Mouse (Mus musculus) frontal cortex, postnatal 36 days (tissue): ENCODE data around the gene Hnrnpr.

Experiments
- DNase-seq, 2 experiments: peaks; one replicate each; pipeline ENCODE4 v3.0.0; 2022; ENCODE audit warnings: low spot score in 2 of 2

The Hnrnpr gene

GRCm38 (mm10) chr4:136308355-136308754, 2.4 kb upstream of the Hnrnpr start:
- DNase-seq: no peak

DNA sequence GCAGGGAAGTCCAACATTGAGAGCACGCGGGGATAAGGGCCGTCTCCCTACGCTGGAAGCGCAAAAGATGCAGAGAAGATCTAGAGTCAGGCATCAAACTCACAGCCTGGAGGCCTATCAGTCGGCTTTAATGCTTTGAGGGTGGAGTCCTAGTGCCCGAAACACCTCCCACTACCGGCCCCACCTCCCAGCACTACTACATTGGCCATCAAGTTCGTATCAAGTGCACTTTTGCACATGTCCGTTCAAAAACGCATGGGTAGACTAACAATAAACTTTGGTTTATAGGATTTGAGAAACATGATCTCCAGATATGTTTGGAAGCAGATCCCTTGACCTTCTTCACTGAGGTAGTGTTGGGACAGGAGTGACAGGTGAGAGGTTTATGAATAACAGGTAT, 962 bp upstream of the Hnrnpr start:
- DNase-seq: no peak

GRCm38 (mm10) chr4:136311042-136311999, 579 bp downstream of the Hnrnpr start:
- peak in 1 of 2 experiments; percentile 35 for DNase-seq

GRCm38 (mm10) chr4:136312616-136313015, 1.9 kb downstream of the Hnrnpr start:
- DNase-seq: no peak

DNA sequence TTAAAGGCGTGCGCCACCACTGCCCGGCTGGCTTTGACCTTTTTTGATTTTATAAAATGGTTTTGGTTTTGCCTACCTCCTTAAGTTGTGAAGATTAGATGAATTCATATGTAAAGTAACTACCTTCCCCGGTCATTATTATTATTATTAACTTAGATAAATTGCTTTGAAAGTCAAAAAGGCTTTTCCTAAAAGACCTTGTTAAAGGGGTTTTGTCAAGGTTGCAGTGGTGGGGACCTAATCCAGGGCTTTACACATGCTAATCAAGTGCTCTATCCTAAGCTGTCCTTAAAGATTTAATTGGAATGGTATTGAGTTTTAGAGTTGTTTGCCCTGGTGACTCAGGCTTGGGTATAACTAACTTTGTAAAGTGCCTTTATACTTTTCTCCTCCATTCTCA, 6.9 kb downstream of the Hnrnpr start:
- no peak for DNase-seq

GRCm38 (mm10) chr4:136320016-136320415, 9.3 kb downstream of the Hnrnpr start:
- DNase-seq: no peak

DNA sequence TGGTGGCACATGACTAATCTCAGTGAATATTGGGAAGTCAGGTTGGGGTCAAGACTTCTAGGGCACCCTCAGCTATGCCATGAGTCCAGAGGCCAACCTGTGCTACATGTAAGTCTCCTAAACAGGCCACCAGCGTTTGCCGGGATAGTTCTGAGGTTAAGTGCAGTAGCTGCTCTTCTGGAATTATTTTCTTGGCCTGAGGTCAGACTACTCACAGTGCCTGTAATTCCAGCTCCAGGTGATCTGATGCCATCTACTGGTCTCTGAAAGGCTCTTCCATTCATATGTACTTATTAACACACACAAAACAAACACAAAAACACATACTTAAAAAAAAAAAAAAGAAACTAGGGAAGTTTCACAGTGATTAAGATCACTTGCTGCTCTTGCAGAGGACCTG, 13.5 kb downstream of the Hnrnpr start:
- DNase-seq: no peak

- no peak for DNase-seq
Measured at GRCm38 (mm10) chr4:136327238-136327637, 16.5 kb downstream of the Hnrnpr start.

- DNase-seq: no peak
Measured at GRCm38 (mm10) chr4:136328115-136328514, 17.4 kb downstream of the Hnrnpr start.

DNA sequence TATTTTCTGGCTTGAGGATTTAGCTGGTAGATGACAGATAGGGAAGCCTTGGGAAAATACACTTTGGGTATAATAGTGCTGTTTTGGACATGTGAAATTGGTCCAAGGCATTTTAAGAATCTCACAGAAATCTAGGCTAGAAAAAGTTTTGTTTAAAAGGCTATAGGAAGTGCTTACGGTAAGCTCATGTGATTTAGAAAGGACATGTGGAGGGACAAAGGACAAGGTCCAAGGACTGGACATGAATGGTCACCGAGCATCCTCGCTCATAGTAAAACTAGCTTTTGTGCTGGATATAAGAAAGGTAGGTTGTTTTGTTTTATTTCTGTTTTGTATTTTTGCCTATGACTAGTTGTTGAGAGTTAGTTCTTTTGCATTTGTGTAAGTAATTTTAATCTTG, 21.0 kb downstream of the Hnrnpr start:
- no peak for DNase-seq

GRCm38 (mm10) chr4:136333191-136333590, 22.4 kb downstream of the Hnrnpr start:
- no peak for DNase-seq

DNA sequence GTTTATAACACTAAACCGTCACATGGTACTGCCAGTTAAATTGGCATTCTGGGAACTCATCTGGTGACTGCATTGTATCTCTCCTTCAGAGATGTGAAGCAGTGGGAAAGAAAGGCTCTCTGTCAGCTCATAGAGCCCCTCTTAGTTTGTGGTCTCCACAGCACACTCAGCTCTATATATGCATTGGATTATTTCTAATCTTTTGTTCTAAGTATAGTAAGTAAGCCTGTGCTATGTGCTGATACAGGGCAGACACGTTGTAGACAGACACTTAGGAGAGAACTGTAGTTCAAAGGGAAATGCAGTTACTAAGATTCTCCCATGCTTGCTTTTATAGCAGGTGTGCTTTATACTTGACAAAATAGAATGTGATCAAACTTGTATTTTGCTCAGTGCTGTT, 24.3 kb downstream of the Hnrnpr start:
- DNase-seq: no peak

DNA sequence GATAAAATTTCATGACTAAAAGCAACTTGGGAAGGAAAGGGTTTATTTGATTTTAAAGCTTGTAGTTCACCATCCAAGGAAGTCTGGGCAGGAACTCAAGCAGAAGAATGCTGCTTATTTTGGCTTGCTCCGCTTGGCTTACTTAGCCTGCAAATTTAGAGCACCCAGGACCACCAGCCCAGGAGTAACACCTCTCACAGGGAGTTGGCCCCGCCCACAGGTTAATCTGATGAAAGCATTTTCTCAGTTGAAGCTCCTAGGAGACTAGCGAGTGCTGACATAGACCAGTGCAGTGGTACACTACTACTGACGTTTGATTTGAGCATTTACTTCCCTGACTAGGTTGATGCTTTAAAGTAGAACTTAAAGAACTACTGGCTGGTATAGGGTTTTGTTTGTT, 26.4 kb downstream of the Hnrnpr start:
- DNase-seq: no peak

GRCm38 (mm10) chr4:136349616-136350015, 38.9 kb downstream of the Hnrnpr start:
- no peak for DNase-seq

DNA sequence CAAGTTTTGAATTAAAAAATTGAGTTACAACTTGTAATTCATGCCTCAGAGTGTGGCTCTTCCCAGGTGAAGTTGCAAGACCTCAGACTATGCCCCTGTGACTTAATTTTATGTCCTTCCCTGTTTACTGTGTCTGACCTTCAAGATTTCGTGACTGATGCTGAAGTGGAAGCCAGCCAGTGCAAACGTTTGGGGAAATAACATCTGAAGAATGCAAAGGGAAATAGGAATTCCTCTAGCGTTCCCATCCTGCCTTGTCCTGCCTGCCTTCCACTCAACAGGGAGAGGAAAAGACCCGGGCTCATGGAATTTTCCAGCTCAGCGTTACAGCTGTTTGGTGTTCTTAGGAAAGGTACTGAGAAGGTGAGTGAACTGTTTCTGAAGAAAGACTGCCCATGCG, 46.3 kb downstream of the Hnrnpr start:
- DNase-seq: no peak

DNA sequence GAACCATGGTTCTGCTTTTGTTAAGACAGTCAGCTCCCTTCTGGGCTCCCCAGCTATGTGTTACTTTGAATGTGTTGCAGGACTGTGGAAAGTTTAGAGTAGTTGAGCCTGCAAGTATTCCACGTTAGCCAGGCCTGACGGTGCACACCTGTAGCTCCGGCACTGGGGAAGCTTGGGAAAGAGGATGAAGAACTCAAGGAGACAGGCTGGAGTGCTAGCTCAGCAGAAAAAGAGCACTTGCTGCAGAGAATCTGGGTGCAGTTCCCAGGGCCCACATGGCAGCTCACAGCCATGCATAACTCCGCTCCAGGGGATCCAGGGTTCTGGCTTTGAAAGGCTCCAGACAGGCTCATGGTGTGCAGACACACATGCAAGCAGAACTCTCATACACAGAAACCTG, 46.7 kb downstream of the Hnrnpr start:
- no peak for DNase-seq

- no peak for DNase-seq
Measured at GRCm38 (mm10) chr4:136367856-136368255, 57.1 kb downstream of the Hnrnpr start.

- peak; percentile 40 to 75 for DNase-seq
Measured at GRCm38 (mm10) chr4:136369727-136370126, 59.0 kb downstream of the Hnrnpr start.

- DNase-seq: peak; percentile 47 to 63
Measured at GRCm38 (mm10) chr4:136373494-136374181, 62.9 kb downstream of the Hnrnpr start.

- DNase-seq: no peak
Measured at GRCm38 (mm10) chr4:136377001-136377400, 66.3 kb downstream of the Hnrnpr start.

- no peak for DNase-seq
Measured at GRCm38 (mm10) chr4:136383052-136383451, 72.3 kb downstream of the Hnrnpr start.

DNA sequence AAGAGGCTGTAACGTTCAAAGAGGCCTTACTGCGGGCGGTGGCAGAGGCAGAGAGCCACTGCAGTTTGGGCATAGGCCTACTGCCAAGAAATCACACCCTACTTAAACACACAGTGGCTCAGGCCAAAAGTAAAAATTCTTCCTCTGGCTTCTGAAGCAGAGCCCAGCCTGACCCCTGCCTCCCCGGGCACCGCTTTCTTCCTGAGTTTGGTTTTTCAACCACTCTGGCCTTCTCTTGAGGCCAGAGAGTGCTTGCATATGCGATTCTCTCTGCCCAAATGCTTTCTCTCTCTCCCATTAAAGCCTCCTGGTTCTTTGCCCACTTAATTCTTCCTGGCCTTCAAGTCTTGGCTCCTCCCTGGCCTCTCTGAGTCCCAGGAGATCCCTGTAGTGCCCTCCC, 73.1 kb downstream of the Hnrnpr start:
- DNase-seq: no peak

DNA sequence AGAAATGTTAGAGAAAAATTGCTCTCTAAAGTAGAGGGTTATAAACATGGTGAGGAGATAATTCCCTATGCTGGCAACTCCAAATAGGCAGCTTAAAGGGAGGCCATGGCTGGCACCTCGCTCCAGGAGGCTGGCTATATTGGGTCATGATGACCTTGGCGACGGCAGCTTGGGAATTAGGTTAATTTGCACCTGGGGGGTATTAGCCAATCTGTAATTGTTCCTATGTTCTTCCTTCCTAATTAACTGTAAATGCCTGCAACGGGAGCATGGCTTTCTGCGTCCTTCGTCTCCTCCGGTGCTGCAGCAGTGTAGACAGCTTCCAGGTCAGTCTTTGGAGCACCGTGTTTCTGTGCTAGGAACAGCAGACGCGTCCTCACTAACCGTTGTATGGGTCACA, 76.5 kb downstream of the Hnrnpr start:
- no peak for DNase-seq
